Mouse (Mus musculus) intestine, embryonic 15.5 days (tissue): ENCODE results near the gene Dhx9. TPM values are rescaled to one million over a fixed set of nuclear protein-coding genes. Genes with fewer than 3 reads are reported as not detected.

ENCODE experiments used
- ATAC-seq: fragments of 200-750 bp; cut with Nextera tagmentation; 2 replicates; pipeline ENCODE4 v1.8.0; 2017; ENCODE audit warnings: moderate TSS enrichment, moderate library complexity
- H3K27ac ChIP-seq: fragments of 300-500 bp; sonication (generic); 2 replicates; pipeline ENCODE4 v1.5.1; 2015; ENCODE audit warnings: mild to moderate bottlenecking, inconsistent platforms
- H3K27me3 ChIP-seq: fragments of 300-500 bp; sonication (generic); replicated peaks from 2 replicates; pipeline ENCODE4 v1.6.1; 2015; ENCODE audit warnings: inconsistent platforms
- H3K36me3 ChIP-seq: fragments of 300-500 bp; sonication (generic); 2 replicates; pipeline ENCODE4 v1.6.1; 2015; ENCODE audit warnings: inconsistent platforms
- H3K4me1 ChIP-seq: fragments of 300-500 bp; sonication (generic); replicated peaks from 2 replicates; pipeline ENCODE4 v1.6.1; 2015; ENCODE audit warnings: inconsistent platforms
- H3K4me2 ChIP-seq: fragments of 300-500 bp; sonication (generic); replicated peaks from 2 replicates; pipeline ENCODE4 v1.6.1; 2015; ENCODE audit warnings: mild to moderate bottlenecking, inconsistent platforms
- H3K4me3 ChIP-seq: fragments of 300-500 bp; sonication (generic); replicated peaks from 2 replicates; pipeline ENCODE4 v1.5.1; 2015; ENCODE audit warnings: inconsistent platforms
- H3K9ac ChIP-seq: fragments of 300-500 bp; sonication (generic); 2 replicates; pipeline ENCODE4 v1.6.1; 2015; ENCODE audit warnings: inconsistent platforms
- H3K9me3 ChIP-seq: fragments of 300-500 bp; sonication (generic); 2 replicates; pipeline ENCODE4 v1.6.1; 2016; ENCODE audit warnings: inconsistent platforms
- WGBS: fragments of 180-500 bp; shearing (Covaris S2); methylation state at CpG from one replicate; pipeline ENCODE4 v1.1.7; 2015; 5-methylcytosine and 5-hydroxymethylcytosine counted together
- polyA plus RNA-seq: library from polyadenylated mRNA; unstranded; fragments of >200 nt; fragmentation: Nextera tagmentation; extraction: Ambion mirVana; gene quantifications from 2 replicates; pipeline ENCODE4 v1.2.1, GENCODE M21; 2015

The Dhx9 gene
- polyA plus RNA-seq, 1 experiment from 2014 or later, result 30.6 TPM

DNA sequence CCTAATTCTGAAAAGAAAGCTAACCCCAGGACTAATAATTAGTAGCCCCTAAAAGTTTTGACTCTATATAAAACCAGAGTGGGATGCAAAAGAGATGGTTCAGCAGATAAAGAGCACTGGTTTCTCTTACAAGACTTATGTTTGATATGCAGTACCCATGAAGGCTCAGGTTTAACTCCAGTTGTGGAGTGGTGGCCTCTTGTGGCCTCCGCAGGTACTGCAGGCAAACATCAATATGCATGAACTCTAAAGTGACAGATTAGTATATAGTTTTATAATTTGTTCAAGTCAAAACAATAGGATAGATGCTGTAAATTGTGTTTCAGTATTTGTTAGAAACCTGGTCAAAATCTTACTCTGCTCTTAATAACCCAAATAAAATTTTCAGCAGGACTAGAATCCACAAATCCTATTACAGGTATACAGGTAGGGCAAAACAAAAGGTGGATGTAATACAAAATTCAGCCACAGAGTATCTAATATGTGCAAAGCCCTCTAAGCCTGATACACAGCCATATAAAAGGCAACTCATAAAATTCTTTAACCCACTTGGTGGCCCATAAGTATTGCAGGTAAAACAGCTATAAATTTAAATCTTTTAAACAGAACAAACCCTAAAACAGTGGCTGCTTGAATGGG, 7.0 kb downstream of the Dhx9 start:
- Histone ChIP-seq H3K27ac (no peak overlapping the region), H3K36me3 (peaks cover 32% of the 10 kb centered on the region), H3K4me2 (no peak overlapping the region), H3K9me3 (no peaks in the 10 kb centered on the region), H3K4me3 (no peak overlapping the region), H3K9ac (no peak overlapping the region), H3K27me3 (no peaks in the 10 kb centered on the region), H3K4me1 (0 out of 2 replicates have a peak, but pooled peaks cover 5% of the 10 kb centered on the region)
- ATAC-seq, result no peak
- 53% methylated on average over 1 of the region's 1 CpGs for WGBS

DNA sequence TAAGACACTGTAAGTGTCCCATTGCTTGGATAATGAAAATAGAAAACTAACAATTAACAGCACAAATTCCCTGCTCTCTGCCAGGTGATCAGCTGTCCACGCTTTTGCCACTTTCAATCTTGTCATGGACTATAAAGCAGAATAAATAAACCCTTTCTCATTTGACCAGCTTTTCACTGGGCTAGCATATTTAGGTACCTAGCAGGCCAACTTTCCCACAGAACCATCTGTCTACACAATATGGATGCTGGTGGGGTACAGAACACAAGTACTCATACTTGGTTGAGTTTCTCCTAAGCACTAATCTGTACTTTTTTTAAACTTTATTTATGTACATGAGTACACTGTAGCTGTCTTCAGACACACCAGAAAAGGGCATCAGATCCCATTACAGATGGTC, 8.2 kb downstream of the Dhx9 start:
- Histone ChIP-seq H3K4me1 (0 out of 2 replicates have a peak, but pooled peaks cover 2% of the 10 kb centered on the region), H3K36me3 (peaks cover 35% of the 10 kb centered on the region), H3K27ac (no peak overlapping the region), H3K9me3 (no peaks in the 10 kb centered on the region), H3K4me3 (no peak overlapping the region), H3K9ac (no peak overlapping the region), H3K27me3 (no peaks in the 10 kb centered on the region), H3K4me2 (no peak overlapping the region)
- 90% methylated on average over 1 of the region's 1 CpGs for WGBS
- no peak for ATAC-seq

DNA sequence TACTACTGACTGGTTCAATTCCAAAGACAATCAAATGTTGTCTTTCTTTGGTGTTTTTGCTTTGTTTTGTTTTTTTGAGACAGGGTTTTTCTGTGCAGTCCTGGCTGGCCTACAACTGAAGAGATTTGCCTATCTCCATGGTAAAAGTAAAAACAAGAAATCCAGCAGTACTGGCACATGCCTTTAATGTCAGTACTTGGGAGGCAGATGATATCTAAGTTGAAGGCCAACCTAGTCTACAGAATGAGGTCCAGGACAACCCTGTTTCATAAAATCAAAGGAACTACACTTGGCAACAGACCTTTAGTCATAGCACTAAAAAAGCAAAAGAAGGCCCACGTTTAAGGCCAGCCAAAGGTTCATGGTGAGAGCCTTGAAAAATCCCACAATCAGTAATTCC, 25.7 kb downstream of the Dhx9 start:
- no peak for ATAC-seq
- WGBS, result 71% methylated on average over 1 of the region's 1 CpGs
- Histone ChIP-seq H3K27ac (no peak overlapping the region), H3K4me2 (no peak overlapping the region), H3K4me1 (no peaks in the 10 kb centered on the region), H3K36me3 (peaks cover 31% of the 10 kb centered on the region), H3K9me3 (no peaks in the 10 kb centered on the region), H3K9ac (no peak overlapping the region), H3K4me3 (no peak overlapping the region), H3K27me3 (no peaks in the 10 kb centered on the region)

DNA sequence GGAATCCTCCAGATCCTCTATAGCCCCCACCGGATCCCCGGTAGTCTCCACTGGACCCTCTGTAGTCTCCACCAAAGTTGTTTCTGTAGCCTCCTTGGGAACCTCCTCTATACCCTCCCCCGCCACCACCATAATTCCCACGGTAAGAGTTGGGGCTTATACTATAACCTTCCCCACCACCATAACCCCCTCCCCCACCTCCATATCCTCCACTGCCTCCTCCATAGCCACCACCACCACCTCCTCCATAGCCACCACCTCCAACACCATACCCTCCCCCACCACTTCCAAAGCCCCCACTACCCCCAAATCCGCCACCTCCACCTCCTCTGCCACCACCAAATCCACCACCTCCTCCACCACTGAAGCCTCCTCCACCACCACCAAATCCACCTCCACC, 31.3 kb downstream of the Dhx9 start:
- Histone ChIP-seq H3K9ac (no peak overlapping the region), H3K4me2 (no peak overlapping the region), H3K9me3 (no peaks in the 10 kb centered on the region), H3K4me3 (no peak overlapping the region), H3K36me3 (peaks cover 25% of the 10 kb centered on the region), H3K27ac (no peak overlapping the region), H3K27me3 (no peaks in the 10 kb centered on the region), H3K4me1 (no peaks in the 10 kb centered on the region)
- WGBS, result 84% methylated on average over 5 of the region's 5 CpGs
- ATAC-seq, result no peak

DNA sequence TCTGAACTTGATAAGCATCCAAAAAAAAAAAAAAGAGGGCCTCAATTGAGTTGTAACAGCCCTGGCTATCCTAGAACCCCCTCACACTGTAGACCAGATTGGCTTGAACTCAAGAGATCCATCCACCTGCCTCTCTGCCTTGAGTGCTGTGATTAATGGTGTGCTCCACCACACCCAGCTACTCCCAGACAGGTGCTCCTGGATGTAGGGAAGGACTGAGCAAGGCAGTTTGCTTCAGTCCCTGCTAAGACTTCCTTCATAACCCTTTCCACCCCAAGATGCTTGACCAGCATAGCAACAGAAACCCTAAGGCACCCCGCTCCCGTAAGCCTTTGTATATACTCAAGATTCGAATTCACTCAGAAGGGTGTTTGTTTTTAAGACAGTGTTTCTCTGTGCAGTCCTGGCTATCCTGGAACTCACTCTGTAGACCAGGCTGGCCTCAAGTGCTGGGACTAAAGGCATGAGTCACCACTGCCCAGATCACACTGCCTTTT, 34.3 kb downstream of the Dhx9 start:
- Histone ChIP-seq H3K9ac (no peak overlapping the region), H3K36me3 (peaks cover 11% of the 10 kb centered on the region), H3K4me1 (no peaks in the 10 kb centered on the region), H3K27me3 (no peaks in the 10 kb centered on the region), H3K4me2 (no peak overlapping the region), H3K27ac (no peak overlapping the region), H3K4me3 (no peak overlapping the region), H3K9me3 (no peaks in the 10 kb centered on the region)
- ATAC-seq, result peak; percentile 41; the same call in 1 of the 2 replicates
- 78% methylated on average over 3 of the region's 3 CpGs for WGBS

DNA sequence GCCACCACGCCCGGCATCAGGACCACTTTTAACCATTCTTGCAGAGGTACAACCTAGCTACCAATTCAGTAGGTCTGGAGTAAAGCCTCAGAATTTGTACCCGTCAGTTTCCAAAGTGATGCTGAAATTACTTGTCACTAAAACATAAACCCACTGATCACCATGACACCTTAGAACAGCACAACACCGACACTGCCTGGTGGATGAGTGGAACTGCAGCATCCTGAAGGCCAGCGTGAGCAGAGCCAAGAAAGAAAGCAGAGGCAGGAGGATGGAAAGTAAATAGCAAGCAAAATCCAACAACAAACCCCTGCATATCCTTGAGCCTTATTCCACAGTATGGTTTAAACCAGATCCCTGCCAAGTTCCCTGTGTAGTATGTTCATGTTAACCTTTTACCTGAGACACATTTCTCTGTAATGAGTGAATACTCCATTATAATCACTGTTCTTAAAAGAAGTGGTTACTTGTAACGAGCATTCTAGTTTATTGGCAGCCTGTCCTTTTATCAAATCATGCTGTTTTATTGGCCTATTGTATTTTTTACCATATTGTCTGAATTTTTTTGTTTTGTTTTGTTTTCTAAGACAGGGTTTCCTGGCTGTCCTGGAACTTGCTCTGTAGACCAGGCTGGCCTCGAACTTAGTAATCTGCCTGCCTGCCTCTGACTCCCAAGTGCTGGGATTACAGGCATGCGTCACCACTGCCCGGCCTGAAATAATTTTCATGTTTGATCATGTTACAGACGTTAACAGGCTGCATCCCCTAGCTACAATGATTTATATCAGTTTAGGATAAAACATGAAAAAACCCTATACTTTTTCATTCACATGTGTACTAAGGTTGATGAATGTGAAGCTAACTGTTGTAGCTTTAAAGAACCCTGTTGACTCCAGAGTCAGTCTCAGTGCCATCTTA, 36.0 kb downstream of the Dhx9 start:
- H3K9ac ChIP-seq, result no peak overlapping the region
- H3K9me3 ChIP-seq, result no peaks in the 10 kb centered on the region
- no peaks in the 10 kb centered on the region for H3K4me1 ChIP-seq
- 70% methylated on average over 10 of the region's 10 CpGs for whole genome bisulfite sequencing
- H3K36me3 ChIP-seq, result 0 out of 2 replicates have a peak, but pooled peaks cover 6% of the 10 kb centered on the region
- no peaks in the 10 kb centered on the region for H3K27me3 ChIP-seq
- H3K27ac ChIP-seq, result no peak overlapping the region
- no peak overlapping the region for H3K4me3 ChIP-seq
- no peak overlapping the region for H3K4me2 ChIP-seq
- ATAC-seq, result no peak

DNA sequence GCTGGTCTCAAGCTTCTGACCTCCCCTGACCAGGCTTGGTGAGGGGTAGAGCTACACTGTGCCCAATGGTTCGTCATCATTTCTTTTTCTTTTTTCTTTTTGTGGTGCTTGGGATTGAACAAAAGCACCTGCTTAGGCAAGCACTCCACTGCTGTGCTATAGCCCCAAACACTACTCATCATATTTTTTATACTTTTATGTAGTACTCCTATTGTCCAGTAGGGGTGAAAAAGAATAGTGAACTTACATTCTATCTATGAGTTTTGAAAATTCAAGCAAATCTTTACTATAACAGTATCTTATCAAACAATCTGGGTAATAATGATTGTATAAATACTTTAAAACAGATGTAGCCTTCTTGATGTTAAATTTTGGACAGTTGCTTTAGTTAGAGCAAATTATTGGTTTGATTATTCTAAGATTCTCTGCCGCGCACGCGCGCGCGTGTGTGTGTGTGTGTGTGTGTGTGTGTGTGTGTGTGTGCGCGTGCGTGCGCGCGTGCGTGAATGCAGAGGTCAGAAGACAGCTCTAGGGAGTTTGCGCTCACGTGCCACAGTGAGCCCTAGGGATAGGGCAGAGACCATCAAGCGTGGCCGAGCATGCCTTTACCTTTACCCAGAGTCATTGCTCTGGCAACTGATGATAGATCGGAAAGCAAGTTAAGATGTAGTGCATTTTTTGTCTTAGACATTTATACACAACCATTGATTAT, 41.2 kb downstream of the Dhx9 start:
- Histone ChIP-seq H3K9me3 (no peaks in the 10 kb centered on the region), H3K4me3 (no peak overlapping the region), H3K36me3 (no peaks in the 10 kb centered on the region), H3K9ac (no peak overlapping the region), H3K27ac (no peak overlapping the region), H3K4me1 (no peaks in the 10 kb centered on the region), H3K27me3 (no peaks in the 10 kb centered on the region), H3K4me2 (no peak overlapping the region)
- no peak for ATAC-seq
- WGBS, result 95% methylated on average over 20 of the region's 20 CpGs

DNA sequence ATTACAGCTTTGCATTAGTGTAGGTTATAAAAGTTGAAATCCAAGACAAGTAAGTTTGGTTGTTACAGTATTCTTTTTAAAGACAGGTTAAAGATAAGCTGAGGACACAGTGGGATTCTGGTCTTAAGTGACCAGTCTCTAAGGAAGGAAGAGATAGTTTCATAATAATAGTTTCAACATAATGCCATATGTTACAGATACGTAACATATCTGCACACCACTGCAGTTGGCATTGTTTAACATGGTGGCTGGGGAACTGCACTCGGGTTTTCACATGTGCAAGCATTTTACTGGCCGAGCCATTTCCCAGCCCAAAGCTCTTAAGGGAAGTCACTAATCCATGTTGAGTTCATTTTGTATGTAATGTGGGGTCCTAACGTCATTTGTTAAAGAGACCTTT, 43.8 kb downstream of the Dhx9 start:
- Histone ChIP-seq H3K4me3 (no peak overlapping the region), H3K9ac (no peak overlapping the region), H3K4me1 (no peaks in the 10 kb centered on the region), H3K36me3 (no peaks in the 10 kb centered on the region), H3K9me3 (no peaks in the 10 kb centered on the region), H3K4me2 (no peak overlapping the region), H3K27ac (no peak overlapping the region), H3K27me3 (no peaks in the 10 kb centered on the region)
- ATAC-seq, result no peak
- 80% methylated on average over 4 of the region's 4 CpGs for whole genome bisulfite sequencing

DNA sequence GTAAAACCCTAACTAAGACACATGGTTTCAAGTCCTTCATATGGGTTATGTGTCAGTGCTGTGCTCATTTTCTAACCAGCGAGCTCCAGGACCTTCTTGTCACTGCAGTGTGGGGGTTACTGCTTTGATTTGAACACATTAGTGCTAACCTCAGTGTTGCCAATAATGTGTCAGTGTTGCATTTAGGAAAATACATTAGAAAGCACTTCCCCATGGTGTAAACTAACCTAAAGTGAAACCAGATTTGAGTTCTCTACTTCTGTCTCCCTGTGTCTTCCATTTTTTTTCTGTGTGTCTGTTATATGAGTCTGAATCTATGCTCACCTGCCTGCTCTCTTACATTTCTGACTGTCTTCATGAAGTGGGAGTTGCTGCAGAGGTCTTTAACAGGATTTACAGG, 44.4 kb downstream of the Dhx9 start:
- no peaks in the 10 kb centered on the region for H3K27me3 ChIP-seq
- H3K27ac ChIP-seq, result no peak overlapping the region
- no peak for ATAC-seq
- WGBS, result 85% methylated on average over 1 of the region's 1 CpGs
- no peak overlapping the region for H3K4me2 ChIP-seq
- no peaks in the 10 kb centered on the region for H3K9me3 ChIP-seq
- H3K4me1 ChIP-seq, result no peaks in the 10 kb centered on the region
- no peak overlapping the region for H3K9ac ChIP-seq
- no peak overlapping the region for H3K4me3 ChIP-seq
- H3K36me3 ChIP-seq, result no peaks in the 10 kb centered on the region

DNA sequence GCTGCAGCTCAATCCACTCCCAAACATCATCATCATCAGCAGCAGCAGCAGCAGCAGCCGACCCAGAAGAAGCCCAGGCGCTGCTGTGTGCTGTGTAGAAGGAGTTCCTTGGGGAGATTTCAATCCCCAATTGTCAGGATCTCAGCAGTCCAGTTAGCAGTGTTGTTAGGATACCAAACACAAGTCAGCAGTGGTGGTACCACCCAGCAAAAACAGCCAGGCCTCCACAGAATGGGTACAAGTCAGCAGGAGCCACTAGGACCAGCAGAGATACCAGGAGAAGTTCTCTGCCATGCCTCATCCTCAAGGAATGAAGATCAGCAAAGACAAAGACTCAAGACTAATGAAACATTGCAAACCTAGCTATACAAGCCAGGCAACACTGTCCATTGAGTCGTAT, 45.8 kb downstream of the Dhx9 start:
- WGBS, result 84% methylated on average over 3 of the region's 3 CpGs
- H3K9ac ChIP-seq, result no peak overlapping the region
- no peak for ATAC-seq

DNA sequence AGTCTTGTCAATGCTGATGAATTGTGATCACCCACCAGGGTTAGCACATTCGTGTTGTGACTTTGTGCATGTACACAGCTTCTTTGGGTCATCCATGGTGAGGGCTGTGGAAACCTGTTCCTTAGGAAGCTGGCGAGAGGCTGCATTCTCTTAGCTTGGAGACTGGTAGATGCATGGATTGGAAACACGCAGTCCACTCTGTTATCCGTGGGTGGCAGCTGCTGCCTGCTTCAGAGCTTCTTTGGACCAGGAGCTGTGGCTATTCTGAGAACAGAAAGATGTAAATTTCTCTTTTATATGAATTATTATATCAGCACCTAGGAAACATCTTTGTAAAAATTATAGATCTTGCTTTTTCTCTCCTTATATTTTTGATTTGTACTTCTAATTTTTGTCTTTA, 46.7 kb downstream of the Dhx9 start:
- H3K9ac ChIP-seq, result no peak overlapping the region
- no peak overlapping the region for H3K27ac ChIP-seq
- no peak for ATAC-seq
- no peaks in the 10 kb centered on the region for H3K36me3 ChIP-seq
- no peaks in the 10 kb centered on the region for H3K27me3 ChIP-seq
- no peaks in the 10 kb centered on the region for H3K9me3 ChIP-seq
- no peak overlapping the region for H3K4me2 ChIP-seq
- 82% methylated on average over 4 of the region's 4 CpGs for WGBS
- H3K4me1 ChIP-seq, result no peaks in the 10 kb centered on the region
- H3K4me3 ChIP-seq, result no peak overlapping the region

More for the DNA sequence above, 45.8 kb downstream of the Dhx9 start:
- Histone ChIP-seq H3K4me2 (no peak overlapping the region), H3K9me3 (no peaks in the 10 kb centered on the region), H3K4me1 (no peaks in the 10 kb centered on the region), H3K36me3 (no peaks in the 10 kb centered on the region), H3K27me3 (no peaks in the 10 kb centered on the region), H3K27ac (no peak overlapping the region), H3K4me3 (no peak overlapping the region)

DNA sequence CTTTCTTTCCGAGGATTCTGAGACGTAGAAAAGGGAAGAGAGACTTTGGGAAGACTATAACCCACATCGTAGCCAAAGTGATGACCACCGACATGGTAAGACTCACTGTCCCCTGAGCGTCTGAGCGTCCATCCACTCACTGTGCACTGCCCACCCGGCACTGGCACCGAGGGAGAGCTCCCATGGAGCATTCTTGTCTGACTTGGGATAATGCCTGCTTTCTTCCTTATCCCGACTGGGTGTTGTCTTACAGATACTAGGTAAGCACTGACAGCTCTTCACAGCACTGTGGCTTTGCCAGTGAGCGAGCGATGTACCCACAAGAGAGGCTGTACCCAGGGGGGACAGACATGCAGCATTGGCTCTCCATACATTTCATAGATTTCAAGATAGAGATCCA, 49.9 kb downstream of the Dhx9 start:
- Histone ChIP-seq H3K9ac (no peak overlapping the region), H3K9me3 (no peaks in the 10 kb centered on the region), H3K27ac (no peak overlapping the region), H3K4me1 (no peaks in the 10 kb centered on the region), H3K4me2 (no peak overlapping the region), H3K36me3 (no peaks in the 10 kb centered on the region), H3K27me3 (no peaks in the 10 kb centered on the region), H3K4me3 (no peak overlapping the region)
- WGBS, result 91% methylated on average over 11 of the region's 11 CpGs
- no peak for ATAC-seq
